Mouse (Mus musculus) c-Kit-negative CD71-positive TER-119-positive erythroid progenitor cells, embryonic 14.5 days (primary cell): Measurements from ENCODE around the gene Hnf1b.

Source experiments
- DNase-seq: peaks from one replicate; pipeline ENCODE4 v3.0.0-alpha.2; 2013; ENCODE audit warnings: low read depth, low spot score

Hnf1b gene

DNA sequence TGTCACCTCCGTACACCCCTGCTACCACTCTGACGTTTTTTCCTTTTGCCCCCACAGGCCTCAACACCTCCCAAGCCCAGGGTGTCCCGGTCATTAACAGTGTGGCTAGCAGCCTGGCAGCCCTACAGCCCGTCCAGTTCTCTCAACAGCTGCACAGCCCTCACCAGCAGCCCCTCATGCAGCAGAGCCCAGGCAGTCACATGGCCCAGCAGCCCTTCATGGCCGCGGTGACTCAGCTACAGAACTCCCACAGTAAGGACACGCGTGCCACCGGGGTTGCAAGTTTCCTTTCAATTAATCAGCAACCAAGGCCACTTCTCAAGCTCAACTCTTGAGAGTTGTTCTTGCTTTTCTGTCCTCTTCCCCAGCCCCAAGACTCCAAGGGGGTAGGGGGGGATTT is 43.5 kb downstream of the Hnf1b start:
- no peak for DNase-seq

DNA sequence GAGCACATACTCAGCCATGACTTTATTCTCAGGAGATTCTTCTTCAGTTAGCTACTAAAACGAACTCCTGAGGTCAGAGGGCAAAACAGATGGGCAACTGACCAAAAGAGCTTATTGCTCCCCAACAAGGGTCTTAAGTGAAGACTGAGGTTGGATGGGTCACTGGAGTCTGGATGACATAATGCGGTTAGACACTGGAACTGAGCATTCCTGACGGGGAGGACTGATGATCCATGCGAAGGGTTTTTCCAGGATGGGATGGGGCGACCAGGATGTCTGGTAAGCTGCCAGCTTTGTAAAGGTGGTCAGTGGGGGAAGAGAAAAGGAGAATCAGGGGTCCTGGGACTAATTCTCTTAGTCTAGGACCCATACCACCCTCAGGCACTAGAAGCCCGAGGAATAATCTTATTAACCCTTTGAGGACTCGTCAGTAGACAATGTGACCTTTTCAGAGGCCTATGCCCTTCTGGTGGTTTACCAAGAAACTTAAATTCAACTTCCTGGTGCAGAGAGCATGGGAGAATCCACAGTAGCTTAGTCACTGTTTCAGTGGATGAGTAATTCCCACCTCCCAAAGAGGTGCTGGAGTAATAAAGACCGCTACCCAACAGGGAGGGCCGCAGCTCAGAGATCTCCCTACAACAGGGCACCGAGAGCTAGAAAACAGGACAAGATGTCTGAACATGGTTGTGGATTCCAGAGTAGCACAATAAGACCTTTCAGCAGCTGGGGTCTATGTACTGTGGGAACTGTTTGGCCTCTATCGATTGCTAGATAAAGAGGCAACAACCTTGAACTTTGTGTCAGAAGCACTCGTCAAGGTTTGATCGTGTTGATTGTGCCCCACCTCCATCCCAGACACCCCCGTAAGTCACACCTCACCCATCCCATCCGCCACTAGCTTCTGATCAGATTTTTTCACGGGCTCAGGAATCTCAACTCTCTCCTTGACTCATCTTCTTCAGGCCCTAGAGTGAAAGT is 46.9 kb downstream of the Hnf1b start:
- DNase-seq: no peak

DNA sequence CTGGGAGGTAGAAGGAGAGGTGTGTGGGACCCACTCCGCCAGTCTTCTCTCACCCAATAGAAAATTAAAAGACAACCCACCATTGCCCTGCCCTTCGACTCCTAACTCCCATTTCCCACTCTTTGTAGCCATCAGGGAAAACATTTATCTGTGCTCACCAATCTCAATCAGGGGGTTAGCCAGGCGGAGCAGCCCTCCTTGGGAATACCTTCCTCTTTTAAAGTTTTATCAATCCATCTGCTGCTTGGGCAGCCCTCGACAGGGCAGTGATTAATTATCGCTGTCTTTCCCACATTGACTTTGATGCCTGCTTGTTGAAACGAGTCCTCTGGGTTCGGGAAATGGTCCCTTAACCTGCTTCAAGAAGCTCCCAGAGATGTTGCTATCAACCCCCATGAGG is 47.7 kb downstream of the Hnf1b start:
- no peak for DNase-seq

- DNase-seq: no peak
These were observed 52.9 kb downstream of the Hnf1b start for GRCm38 (mm10) chr11:83902812-83903211.

- DNase-seq: no peak
These were observed 55.9 kb downstream of the Hnf1b start for GRCm38 (mm10) chr11:83905756-83906155.

GRCm38 (mm10) chr11:83908376-83908775 is 58.5 kb downstream of the Hnf1b start:
- no peak for DNase-seq

GRCm38 (mm10) chr11:83913824-83914311 is 64.0 kb downstream of the Hnf1b start:
- DNase-seq: no peak

GRCm38 (mm10) chr11:83914501-83914900 is 64.6 kb downstream of the Hnf1b start:
- no peak for DNase-seq

DNA sequence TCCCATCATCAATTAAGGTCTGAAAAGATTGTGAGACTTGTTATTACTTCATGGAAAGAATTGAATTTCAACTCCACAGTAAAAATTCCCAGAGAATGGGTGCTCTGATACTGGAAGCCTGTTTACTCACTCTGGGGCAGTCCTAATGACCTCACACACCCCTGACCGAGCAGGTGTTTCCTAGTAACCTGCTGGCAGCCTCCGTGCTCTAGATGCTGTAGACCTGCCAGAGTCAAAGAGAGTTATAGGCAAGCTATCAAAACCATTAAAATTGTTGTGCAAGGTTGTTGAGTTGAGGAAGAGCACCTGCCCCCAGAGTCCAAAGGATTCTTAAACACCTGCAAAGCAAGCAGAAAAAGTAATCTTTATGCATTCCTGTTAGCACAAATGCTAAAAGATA is 72.7 kb downstream of the Hnf1b start:
- DNase-seq: no peak

DNA sequence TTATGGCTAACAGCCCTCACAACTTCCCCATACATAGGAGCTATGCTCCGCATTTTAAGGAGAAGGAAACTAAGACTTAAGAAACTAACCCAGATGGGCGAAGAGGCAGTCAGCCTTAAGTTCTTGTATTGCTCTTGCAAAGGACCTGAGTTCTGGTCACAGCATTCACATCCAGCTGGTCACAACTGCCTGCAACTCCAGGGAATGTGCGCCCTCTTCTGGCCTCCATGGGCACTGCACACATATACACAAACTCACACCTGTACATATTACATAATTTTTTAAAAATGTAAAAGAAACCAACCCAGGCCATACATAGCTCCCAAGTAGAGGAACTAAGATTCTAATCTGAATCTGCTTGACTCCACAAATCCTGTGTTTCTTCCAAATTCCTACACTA is 77.2 kb downstream of the Hnf1b start:
- peak; percentile 21 for DNase-seq

DNA sequence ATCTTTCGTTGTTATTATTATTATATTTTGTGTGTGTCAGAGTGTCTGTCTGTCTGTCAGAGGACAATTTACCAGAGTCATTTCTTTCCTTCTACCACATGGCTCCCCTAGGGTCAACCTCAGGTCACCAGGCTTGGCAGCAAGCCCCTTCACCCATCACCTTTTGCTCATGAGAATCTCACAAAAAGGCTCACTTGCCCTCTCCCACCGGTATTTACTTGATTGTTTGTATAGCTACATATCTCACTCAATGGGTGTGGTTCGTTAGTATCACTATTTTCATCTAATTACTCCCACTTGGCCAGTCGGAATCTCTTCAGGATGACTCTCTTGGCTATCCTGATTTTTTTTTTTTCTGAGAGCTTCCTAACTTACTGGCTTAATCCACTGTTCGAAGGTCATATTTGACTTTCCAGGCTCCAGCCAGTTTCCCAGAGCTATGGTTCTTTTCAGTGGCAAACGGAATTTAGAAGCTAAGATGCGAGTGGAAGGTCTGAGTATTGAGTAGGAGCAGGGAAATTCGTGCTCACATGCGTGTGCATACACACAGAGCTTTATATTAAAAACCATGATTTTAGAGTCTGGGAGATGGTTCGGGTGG is 82.7 kb downstream of the Hnf1b start:
- DNase-seq: no peak

- DNase-seq: no peak
These were observed 83.5 kb downstream of the Hnf1b start for GRCm38 (mm10) chr11:83933376-83933775.

GRCm38 (mm10) chr11:83935986-83936665 is 86.3 kb downstream of the Hnf1b start:
- DNase-seq: no peak

- no peak for DNase-seq
These were observed 88.7 kb downstream of the Hnf1b start for GRCm38 (mm10) chr11:83938556-83938955.

- DNase-seq: peak; percentile 79
These were observed 92.3 kb downstream of the Hnf1b start, which contains the start of gene Ddx52 for GRCm38 (mm10) chr11:83941950-83942840. Ddx52 (plus strand) TSS chr11:83942062.
